Mouse (Mus musculus) embryonic stem cell, embryonic (primary cell): Measurements from ENCODE around the gene Gm7030.
"Not testable (repeated sequence)": the region's sequence is repeated elsewhere in the genome, so short reads cannot be mapped to it uniquely, and the experiment has no call there.

Source experiments
- CTCF ChIA-PET, 4 experiments: fragments of 300-600 bp in 2 of 4; fragments of 350-600 bp in 2 of 4; sonication (Branson Sonifier 250); formaldehyde crosslinking; loops; one replicate each; lab custom pipeline; 2022; ENCODE audit warnings: inconsistent platforms in 2 of 4; lab: Charles Lee
- POLR2A ChIA-PET, 4 experiments: fragments of 300-600 bp in 2 of 4; fragments of 350-600 bp in 2 of 4; sonication (Branson Sonifier 250); formaldehyde crosslinking; loops; one replicate each; lab custom pipeline; 2022; ENCODE audit warnings: antibody characterized with exemption in 4 of 4, inconsistent platforms in 1 of 4; lab: Charles Lee

Gene Gm7030

DNA sequence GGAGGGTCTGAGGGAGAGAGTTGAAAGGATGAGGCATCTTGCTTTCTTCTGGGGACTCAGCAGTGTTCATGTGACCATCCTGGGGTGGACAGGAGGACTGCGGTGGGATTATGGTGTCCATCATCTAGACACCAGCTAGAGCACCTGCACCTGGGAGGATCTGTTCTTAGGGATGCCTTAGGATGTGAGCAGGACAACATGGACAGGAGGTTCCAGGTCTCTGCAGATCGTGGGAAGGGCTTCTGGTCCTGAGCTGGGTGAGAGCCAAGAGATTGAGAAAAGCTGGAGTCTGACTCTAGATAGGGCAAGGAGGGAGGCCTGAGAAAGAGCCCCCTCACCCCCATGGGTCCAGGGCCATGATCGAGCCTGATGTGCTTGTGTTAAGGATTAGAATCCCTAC, 19.1 kb downstream of the Gm7030 start:
- ChIA-PET CTCF (interaction anchor here in 3 of 4 experiments (0.5 to 2.9 kb wide), 8 partner anchors 13 to 172 kb away, joined by 3 to 9 read pairs (median 3); no protein-coding TSS in a partner anchor), POLR2A (interaction anchor here in 2 of 4 experiments (0.6 to 1.2 kb wide), 2 partner anchors 14 to 218 kb away, joined by 3 to 4 read pairs; no protein-coding TSS in a partner anchor)

DNA sequence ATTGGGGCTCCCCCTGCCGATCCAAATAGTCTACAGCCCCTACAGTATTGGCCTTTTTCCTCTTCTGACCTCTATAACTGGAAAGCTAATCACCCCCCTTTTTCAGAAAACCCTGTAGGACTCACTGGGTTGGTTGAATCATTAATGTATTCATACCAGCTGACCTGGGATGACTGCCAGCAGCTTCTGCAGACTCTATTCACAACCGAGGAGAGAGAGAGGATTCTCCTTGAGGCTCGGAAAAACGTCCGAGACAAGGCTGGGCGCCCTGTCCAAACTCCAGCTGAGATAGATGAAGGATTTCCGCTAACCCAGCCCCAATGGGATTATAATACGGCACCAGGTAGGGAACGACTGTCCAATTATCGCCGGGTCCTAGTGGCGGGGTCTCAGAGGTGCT, 27.1 kb downstream of the Gm7030 start:
- POLR2A ChIA-PET, CTCF ChIA-PET: not testable (repeated sequence)

DNA sequence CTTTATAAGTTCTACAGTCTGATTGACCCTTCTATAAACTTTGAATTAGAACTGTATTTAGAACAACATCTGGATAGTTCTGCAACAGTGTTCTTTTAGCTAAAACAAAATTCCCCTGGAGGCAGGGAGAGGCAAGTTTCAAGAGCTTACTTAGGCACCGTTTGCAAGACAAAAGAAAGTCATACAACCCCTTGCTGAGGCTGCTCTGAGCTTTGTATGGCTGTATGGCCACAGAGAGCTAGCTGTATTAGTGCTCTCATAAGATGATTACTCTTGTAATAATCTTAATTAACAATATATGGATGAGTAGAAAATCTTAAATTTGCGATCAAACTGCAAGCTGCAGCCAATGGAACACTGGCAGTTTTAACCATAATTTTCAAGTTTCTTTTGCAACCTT, 29.6 kb downstream of the Gm7030 start:
- POLR2A ChIA-PET = interaction anchor here in 2 of 4 experiments (1.1 to 1.7 kb wide), 4 partner anchors 15 to 162 kb away, joined by 3 to 4 read pairs (median 4); no protein-coding TSS in a partner anchor
- CTCF ChIA-PET = interaction anchor here in 1 of 4 experiments (0.8 to 1.1 kb wide), 2 partner anchors 14 to 102 kb away, joined by 3 to 5 read pairs; no protein-coding TSS in a partner anchor

DNA sequence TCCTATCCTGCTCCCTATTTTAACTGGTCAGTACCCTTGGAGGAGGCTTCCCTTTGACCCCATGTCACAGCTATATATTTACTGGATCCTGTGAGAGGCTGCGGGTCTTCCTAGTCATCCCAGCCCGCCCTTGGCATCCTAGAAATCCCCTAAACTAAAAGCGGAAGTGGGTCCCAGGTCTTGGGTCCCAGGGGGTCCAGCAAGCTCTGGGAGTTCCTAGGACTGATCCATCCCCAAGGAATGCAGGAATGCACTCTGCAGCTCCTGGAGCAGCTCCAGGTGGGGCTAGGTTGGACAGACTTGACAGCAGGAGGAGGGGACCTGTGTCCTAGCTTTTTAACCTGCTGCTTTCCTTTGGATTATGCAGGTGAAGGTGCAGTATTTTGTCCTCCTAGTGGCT, 35.3 kb downstream of the Gm7030 start:
- ChIA-PET POLR2A (interaction anchor here in 2 of 4 experiments (0.9 to 1.3 kb wide), 3 partner anchors 9 to 92 kb away, joined by 3 to 5 read pairs (median 3); no protein-coding TSS in a partner anchor), CTCF (interaction anchor here in 2 of 4 experiments (1.0 to 1.6 kb wide), 5 partner anchors 17 to 97 kb away, joined by 3 to 7 read pairs (median 5); no protein-coding TSS in a partner anchor)

DNA sequence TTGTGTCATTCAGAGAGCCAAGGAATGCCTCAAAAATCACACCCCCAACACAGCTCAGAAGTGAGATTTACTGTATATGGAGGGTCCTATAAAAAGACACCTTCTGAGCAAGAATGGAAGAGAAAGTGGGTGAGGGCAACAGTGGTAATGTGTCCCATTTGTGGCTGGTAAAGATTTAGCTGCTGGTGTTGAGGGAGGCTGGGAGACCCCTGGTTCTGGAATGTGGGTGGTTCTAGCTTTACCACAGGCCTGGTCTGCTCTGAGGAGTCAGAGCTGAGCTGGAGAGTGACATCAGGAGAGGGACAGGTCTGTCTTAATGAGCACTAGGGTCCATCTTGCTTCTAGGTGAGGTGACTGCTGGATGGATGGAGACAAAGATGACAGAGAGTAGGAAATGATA, 36.7 kb downstream of the Gm7030 start:
- POLR2A ChIA-PET, CTCF ChIA-PET: not testable (repeated sequence)

DNA sequence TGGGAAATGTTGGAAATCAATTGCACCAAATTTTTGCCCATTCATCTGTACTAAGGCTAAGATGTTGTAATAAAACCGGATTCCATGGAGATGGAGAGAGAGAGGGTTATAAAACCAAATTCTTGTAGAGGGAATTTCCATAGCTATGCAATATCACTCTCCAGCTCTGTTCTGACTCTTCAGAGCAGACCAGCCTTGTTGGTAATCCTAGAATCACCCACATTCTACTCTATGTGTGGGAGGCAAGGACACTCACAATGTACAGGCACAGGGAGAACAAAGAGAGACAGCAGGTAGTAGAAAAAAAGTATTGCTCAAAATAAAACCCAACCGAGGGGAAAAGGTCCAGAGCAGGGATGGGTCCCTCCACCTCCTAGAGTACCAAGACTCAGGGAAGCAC, 37.3 kb downstream of the Gm7030 start:
- CTCF ChIA-PET, POLR2A ChIA-PET: not testable (repeated sequence)

DNA sequence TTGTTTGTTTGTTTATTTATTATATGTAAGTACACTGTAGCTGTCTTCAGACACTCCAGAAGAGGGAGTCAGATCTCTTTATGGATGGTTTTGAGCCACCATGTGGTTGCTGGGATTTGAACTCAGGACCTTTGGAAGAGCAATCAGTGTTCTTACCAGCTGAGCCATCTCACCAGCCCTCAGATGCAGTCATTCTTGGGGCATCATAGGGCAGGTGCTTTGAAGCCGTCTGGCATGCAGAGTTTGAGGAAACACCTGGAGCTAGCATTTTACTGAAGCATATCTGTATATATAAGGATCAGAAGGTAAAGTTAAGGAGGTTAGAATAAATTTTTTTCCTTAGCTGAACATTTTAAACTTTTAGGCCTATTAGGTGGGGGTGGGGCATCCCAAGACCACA, 43.2 kb downstream of the Gm7030 start:
- POLR2A ChIA-PET = interaction anchor here in 1 of 4 experiments (1.0 kb wide), 1 partner anchor 60 kb away, joined by 3 read pairs; no protein-coding TSS in a partner anchor
- CTCF ChIA-PET = interaction anchor here in 3 of 4 experiments (0.6 to 1.0 kb wide), 3 partner anchors 25 to 303 kb away, joined by 3 to 7 read pairs (median 3); no protein-coding TSS in a partner anchor

DNA sequence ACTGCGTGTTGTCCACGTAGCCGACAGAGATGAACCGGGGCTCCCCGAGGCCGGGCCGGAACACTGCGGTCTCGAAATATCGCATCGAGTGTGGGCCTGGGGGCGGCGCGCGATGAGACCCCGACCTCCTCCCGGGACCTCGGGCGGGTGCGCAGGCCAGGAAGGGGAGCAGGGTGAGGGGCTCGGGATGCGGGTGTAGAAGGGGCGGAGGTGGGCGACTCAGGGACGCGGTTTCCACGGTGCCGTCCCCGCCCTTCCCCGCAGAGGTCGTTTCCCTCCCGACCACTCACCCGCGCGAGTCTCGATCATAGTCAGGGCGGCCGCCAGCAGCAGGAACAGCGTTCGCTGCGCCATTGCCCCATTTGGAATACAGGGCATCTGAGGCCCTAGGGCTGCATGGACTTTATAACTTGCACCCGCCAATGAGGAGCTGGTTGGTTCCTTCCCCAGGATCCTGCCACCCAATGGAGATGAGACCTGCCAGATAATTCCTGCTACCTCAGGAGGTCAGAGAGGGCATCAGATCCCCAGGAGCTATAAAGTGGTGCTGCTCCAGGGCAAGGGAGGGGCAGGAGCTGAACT, 45.3 kb downstream of the Gm7030 start:
- POLR2A ChIA-PET = interaction anchor here in 3 of 4 experiments (0.7 to 1.4 kb wide), 15 partner anchors 10 to 263 kb away, joined by 3 to 8 read pairs (median 3); partner anchors contain the start of genes Ier3 (in 1 of the 3), Mdc1 (in 1 of the 3) and Trim39 (in 1 of the 3)
- CTCF ChIA-PET = no interaction called here

DNA sequence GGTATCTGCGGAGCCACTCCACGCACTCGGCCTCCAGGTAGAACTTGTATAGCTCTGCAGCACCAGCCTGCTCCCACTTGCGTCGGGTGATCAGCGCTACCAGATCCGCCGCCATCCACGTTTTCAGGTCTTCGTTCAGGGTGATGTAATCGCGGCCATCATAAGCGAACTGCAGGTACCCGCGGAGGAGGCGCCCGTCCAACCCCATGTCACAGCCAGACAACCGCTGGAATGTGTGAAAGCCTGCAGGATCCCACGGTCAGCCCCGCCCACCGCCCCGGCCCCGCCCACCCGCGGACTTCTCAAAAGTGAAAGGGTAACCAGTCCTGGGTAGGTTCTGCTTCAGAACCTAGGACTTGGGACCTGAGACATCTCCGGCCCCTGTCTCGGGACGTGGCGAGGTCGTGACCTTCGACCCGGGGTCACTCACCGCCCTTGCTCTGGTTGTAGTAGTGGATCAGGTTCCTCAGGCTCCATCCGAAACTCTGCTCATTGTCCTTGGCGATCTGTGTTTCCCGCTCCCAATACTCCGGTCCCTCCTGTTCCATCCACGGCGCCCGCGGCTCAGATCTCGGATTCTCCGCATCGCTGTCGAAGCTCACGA, 45.9 kb downstream of the Gm7030 start:
- POLR2A ChIA-PET = interaction anchor here in 3 of 4 experiments (1.0 to 1.4 kb wide), 6 partner anchors 13 to 262 kb away, joined by 3 to 8 read pairs (median 4); partner anchors contain the start of genes Ier3 (in 1 of the 3), Mdc1 (in 1 of the 3) and Trim39 (in 1 of the 3)
- CTCF ChIA-PET = interaction anchor here in 1 of 4 experiments (0.5 kb wide), 1 partner anchor 1126 kb away, joined by 3 read pairs; no protein-coding TSS in a partner anchor

DNA sequence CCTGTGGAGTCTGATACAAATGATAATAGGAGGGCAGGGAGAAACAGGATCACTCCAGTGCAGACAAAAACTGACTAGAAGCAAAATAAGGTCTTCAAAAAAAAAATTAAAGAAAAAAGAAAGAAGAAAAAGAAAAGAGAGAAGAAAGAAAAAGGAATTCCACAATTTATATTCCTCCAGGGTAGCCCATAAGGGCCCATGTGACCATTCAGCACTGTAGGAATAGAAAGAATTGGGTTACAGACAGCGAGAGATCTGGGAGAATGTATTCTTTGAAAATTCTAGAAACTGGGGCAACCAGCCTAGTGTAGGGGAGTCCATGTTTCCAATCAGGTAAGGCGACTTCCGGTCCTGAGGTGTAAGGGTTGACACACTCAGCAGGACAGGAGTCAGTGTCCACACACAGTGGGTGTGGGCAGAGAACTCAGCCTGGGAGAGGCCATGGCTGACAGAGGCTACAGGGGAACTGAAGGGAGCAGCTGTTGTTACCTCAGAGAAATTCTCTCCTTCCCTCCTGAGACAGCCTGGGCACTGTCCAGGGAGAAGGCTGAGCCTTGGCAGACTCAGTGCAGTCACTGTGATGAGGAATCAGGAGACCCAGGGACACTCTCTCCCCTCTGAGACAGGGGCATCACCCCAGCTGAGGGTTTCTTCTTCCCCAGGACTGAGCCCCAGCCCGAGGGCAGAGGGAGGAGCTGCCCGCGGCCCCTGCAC, 46.5 kb downstream of the Gm7030 start:
- CTCF ChIA-PET = interaction anchor here in 1 of 4 experiments (0.5 kb wide), 1 partner anchor 1127 kb away, joined by 3 read pairs; no protein-coding TSS in a partner anchor
- POLR2A ChIA-PET = not testable (repeated sequence)

DNA sequence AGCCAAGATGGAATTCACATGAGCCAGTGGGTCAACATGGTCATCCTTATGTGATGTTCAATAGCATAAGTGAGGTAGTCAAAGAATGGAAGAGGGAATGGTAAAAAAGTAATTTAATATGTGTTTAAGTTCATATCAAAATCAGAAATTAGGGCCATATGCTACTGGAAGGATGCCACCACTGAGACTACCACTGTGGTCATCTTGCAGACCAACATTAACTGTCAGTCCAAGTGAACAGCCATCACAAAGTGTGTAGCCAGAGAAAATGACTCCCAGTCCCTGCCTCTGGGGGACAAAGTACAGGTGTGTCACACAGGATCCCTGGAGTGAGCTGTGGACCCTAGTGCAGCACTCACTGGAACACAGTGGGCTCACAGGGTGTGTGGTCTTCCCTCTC, 47.3 kb downstream of the Gm7030 start:
- CTCF ChIA-PET, POLR2A ChIA-PET: not testable (repeated sequence)

DNA sequence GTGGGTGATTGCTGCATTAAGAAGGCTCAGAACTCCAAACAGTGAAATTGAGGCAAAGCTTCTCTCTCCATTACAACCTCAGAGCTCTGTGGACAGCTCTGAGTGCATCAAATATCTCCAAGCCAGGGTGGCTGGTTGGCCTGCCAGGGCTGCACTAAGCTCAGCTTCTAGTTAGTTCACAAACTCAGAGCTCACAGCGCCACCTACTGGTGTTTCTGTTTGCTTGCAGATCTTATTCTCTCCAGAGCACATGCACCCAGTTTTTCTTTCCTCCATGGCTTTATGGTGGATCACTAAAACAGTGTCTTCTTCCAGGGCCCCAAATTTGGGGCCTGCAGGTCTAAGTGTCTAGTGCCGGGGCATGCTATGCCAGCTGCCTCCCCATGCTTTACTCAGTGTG, 68.4 kb downstream of the Gm7030 start:
- ChIA-PET POLR2A (interaction anchor here in 3 of 4 experiments (0.6 to 1.6 kb wide), 11 partner anchors 41 to 245 kb away, joined by 3 to 8 read pairs (median 3); partner anchors contain the start of genes H2-T24 (in 1 of the 3) and Mdc1 (in 1 of the 3)), CTCF (interaction anchor here (0.5 to 4.8 kb wide), 91 partner anchors 13 to 956 kb away, joined by 3 to 54 read pairs (median 4); partner anchors contain the start of genes H2-T24 (in 3 of the 4), Gm7030 (in 2 of the 4), Dhx16 (in 1 of the 4) and Gm19684 (in 1 of the 4))
